Mouse (Mus musculus) hindbrain, postnatal 0 days (tissue): ENCODE results near the gene Myzap. TPM values are rescaled to one million over a fixed set of nuclear protein-coding genes. Genes with fewer than 3 reads are reported as not detected.

Experiments
- ATAC-seq: fragments of 200-750 bp; cut with Nextera tagmentation; 2 replicates; pipeline ENCODE4 v1.8.0; 2017; ENCODE audit warnings: mild to moderate bottlenecking, moderate TSS enrichment, moderate library complexity
- DNase-seq: peaks from one replicate; pipeline ENCODE4 v3.0.0-alpha.2; 2015; ENCODE audit warnings: low spot score
- H3K27ac ChIP-seq: fragments of 300-500 bp; sonication (generic); 2 replicates; pipeline ENCODE4 v1.5.1; 2014; ENCODE audit warnings: mild to moderate bottlenecking
- H3K27me3 ChIP-seq: fragments of 300-500 bp; sonication (generic); 2 replicates; pipeline ENCODE4 v1.6.1; 2014; ENCODE audit warnings: low read length, mixed read lengths; ENCODE audit not compliant: insufficient read depth
- H3K36me3 ChIP-seq: fragments of 300-500 bp; sonication (generic); 2 replicates; pipeline ENCODE4 v1.6.1; 2014; ENCODE audit warnings: low read length, mixed read lengths; ENCODE audit not compliant: insufficient read depth
- H3K4me1 ChIP-seq: fragments of 300-500 bp; sonication (generic); 2 replicates; pipeline ENCODE4 v1.6.1; 2014; ENCODE audit warnings: antibody characterized with exemption, low read length, mixed read lengths; ENCODE audit not compliant: insufficient read depth
- H3K4me2 ChIP-seq: fragments of 300-500 bp; sonication (generic); 2 replicates; pipeline ENCODE4 v1.6.1; 2014; ENCODE audit warnings: low read depth, mild to moderate bottlenecking, low read length, moderate library complexity, mixed read lengths
- H3K4me3 ChIP-seq: fragments of 300-500 bp; sonication (generic); 2 replicates; pipeline ENCODE4 v1.5.1; 2014; ENCODE audit warnings: low read length
- H3K9ac ChIP-seq: fragments of 300-500 bp; sonication (generic); replicated peaks from 2 replicates; pipeline ENCODE4 v1.6.1; 2014; ENCODE audit warnings: mild to moderate bottlenecking, low read length, moderate library complexity, mixed read lengths
- H3K9me3 ChIP-seq: fragments of 300-500 bp; sonication (generic); 2 replicates; pipeline ENCODE4 v1.6.1; 2016; ENCODE audit warnings: low read length, mixed read lengths
- CTCF ChIP-seq: IDR thresholded peaks from 2 replicates; pipeline ENCODE4 v1.5.1; 2016; ENCODE audit warnings: antibody characterized with exemption, control low read depth, low read depth
- WGBS: fragments of 180-500 bp; shearing (Covaris S2); extraction: QIAGEN DNeasy Blood & Tissue Kit; methylation state at CpG from one replicate; pipeline ENCODE4 v1.1.7; 2014; 5-methylcytosine and 5-hydroxymethylcytosine counted together
- polyA plus RNA-seq: library from polyadenylated mRNA; unstranded; fragments of >200 nt; fragmentation: Nextera tagmentation; extraction: Ambion mirVana; gene quantifications from 2 replicates; pipeline ENCODE4 v1.2.1, GENCODE M21; 2015
- total RNA-seq: library from RNA; depleted of rRNA; stranded (reverse); fragments of >200 nt; gene quantifications from 2 replicates; pipeline ENCODE4 v1.2.3, GENCODE M21; 2014; rRNA removed

The Myzap gene
- total and polyA plus RNA-seq, 2 experiments from 2014 or later: 1.3 to 1.9 TPM

DNA sequence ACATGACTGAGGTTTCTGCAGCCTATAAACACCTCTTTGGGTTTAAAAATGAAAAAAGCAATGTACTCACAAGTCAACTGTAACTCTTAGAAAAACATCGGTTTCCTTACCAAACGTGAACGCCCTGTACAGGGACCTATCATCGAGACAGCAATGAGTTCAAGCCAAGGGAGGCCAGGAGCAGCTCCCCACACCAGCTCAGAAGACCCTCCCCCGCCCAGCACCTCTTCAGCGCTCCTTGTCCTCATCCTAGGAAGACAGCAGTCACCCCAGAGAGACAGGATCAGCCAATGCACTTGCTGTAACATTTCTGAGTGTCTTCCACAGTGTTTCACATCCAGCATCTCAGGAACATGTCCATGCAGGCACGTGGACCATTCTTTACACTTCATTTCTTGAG, 113.6 kb downstream of the Myzap start:
- Histone ChIP-seq H3K27ac (no peak overlapping the region), H3K4me3 (no peak overlapping the region), H3K4me2 (no peak overlapping the region), H3K4me1 (no peaks in the 10 kb centered on the region), H3K36me3 (peaks cover 59% of the 10 kb centered on the region), H3K9me3 (no peaks in the 10 kb centered on the region), H3K9ac (no peak overlapping the region), H3K27me3 (no peaks in the 10 kb centered on the region)
- ATAC-seq: no peak
- TF ChIP-seq CTCF: no peak
- DNase-seq: no peak
- 96% methylated on average over 7 of the region's 7 CpGs for WGBS

DNA sequence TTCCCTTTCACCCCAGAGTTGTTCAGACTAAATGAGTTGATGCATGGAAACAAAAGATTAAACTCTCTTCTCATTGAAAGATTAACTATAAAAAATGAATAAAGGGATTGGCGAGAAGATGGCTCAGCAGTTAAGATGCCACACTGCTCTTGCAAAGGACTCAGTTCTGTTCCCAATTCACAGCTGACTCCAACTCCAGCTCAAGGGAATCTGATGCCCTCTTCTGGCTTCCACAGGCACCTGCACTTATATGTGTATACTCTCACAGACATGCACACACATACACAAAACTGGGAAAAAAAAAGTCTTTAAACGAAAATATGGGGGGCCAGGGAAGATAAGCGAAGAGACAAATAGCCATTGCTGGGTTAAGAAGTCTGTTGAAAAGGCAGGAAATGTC, 115.6 kb downstream of the Myzap start:
- Histone ChIP-seq H3K27me3 (no peaks in the 10 kb centered on the region), H3K4me2 (no peak overlapping the region), H3K9me3 (no peaks in the 10 kb centered on the region), H3K36me3 (peaks cover 43% of the 10 kb centered on the region), H3K4me3 (no peak overlapping the region), H3K4me1 (no peaks in the 10 kb centered on the region), H3K27ac (no peak overlapping the region), H3K9ac (no peak overlapping the region)
- DNase-seq (no peak), ATAC-seq (no peak)
- 97% methylated on average over 3 of the region's 3 CpGs for WGBS
- no peak for TF ChIP-seq CTCF

DNA sequence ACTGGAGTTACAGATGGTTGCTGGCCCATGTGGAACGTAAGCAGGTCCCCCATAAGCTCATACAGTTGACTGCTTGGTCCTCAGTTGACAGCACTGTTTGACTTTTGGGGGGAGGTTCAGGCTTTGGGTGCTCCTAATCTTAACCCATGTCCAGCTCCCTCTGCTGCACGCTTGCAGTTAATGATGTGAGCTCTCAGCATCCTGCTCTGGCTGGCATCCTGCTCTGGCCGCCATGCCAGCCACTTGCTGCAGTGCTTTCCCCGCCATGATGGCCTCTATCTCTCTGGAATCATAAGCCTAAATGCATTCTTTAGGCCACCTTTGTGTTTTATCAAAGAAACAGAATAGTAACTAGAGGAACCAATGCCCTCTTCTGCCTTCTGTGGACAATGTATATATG, 116.6 kb downstream of the Myzap start:
- H3K9me3 ChIP-seq: no peaks in the 10 kb centered on the region
- TF ChIP-seq CTCF: no peak
- no peak overlapping the region for H3K9ac ChIP-seq
- ATAC-seq (no peak), DNase-seq (no peak)
- H3K4me2 ChIP-seq: no peak overlapping the region
- WGBS: 94% methylated on average over 4 of the region's 4 CpGs
- H3K36me3 ChIP-seq: peaks cover 32% of the 10 kb centered on the region
- H3K4me1 ChIP-seq: no peaks in the 10 kb centered on the region
- no peak overlapping the region for H3K27ac ChIP-seq
- H3K27me3 ChIP-seq: no peaks in the 10 kb centered on the region
- no peak overlapping the region for H3K4me3 ChIP-seq

GRCm38 (mm10) chr9:71467434-71467833, 124.7 kb downstream of the Myzap start:
- TF ChIP-seq CTCF: no peak
- H3K4me3 ChIP-seq: no peak overlapping the region
- ATAC-seq (no peak), DNase-seq (no peak)
- WGBS: 68% methylated on average over 4 of the region's 4 CpGs
- no peak overlapping the region for H3K4me2 ChIP-seq
- H3K36me3 ChIP-seq: no peaks in the 10 kb centered on the region
- H3K9me3 ChIP-seq: no peaks in the 10 kb centered on the region
- no peaks in the 10 kb centered on the region for H3K27me3 ChIP-seq
- H3K9ac ChIP-seq: no peak overlapping the region
- no peak overlapping the region for H3K27ac ChIP-seq
- H3K4me1 ChIP-seq: no peaks in the 10 kb centered on the region

- peak; percentile 76 for TF ChIP-seq CTCF
- H3K4me2 ChIP-seq: no peak overlapping the region
- H3K27ac ChIP-seq: no peak overlapping the region
- no peak overlapping the region for H3K9ac ChIP-seq
- no peaks in the 10 kb centered on the region for H3K27me3 ChIP-seq
- ATAC-seq (no peak), DNase-seq (peak; percentile 69)
- no peaks in the 10 kb centered on the region for H3K4me1 ChIP-seq
- no peaks in the 10 kb centered on the region for H3K36me3 ChIP-seq
- no peaks in the 10 kb centered on the region for H3K9me3 ChIP-seq
- WGBS: 73% methylated on average over 3 of the region's 3 CpGs
- no peak overlapping the region for H3K4me3 ChIP-seq
Measured at GRCm38 (mm10) chr9:71466111-71466510, 126.0 kb downstream of the Myzap start.

DNA sequence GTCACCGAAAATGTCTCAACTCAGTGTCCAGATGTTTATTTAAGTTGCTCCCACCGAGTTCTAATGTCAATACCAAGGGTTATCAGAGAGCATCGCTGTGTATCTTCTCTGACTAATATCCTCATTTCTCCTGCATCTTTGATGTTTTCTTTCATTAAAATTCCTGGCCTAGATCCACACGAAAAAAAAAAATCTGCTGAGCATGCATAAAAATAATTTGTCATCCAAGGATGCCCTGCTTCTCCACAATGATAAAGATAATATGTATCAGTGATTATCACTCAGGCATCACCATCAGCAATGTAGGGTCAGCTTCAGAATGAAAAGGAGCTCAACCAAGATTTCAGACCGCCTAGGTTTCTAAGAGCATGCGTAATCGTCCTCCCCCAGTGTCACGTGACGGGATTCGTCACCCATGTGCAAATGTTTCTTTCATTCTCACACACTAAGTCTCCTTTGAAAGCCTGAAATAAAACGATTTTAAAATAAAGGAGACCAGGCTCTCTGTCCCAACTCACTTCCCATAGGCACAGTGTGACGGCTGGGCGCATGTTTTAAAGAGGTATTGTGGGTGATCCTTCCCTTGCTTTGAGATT, 129.0 kb downstream of the Myzap start:
- DNase-seq (no peak), ATAC-seq (no peak)
- Histone ChIP-seq H3K4me2 (no peak overlapping the region), H3K4me1 (no peaks in the 10 kb centered on the region), H3K27me3 (no peaks in the 10 kb centered on the region), H3K9ac (no peak overlapping the region), H3K9me3 (no peaks in the 10 kb centered on the region), H3K27ac (no peak overlapping the region), H3K4me3 (no peak overlapping the region), H3K36me3 (no peaks in the 10 kb centered on the region)
- TF ChIP-seq CTCF: no peak
- WGBS: 74% methylated on average over 13 of the region's 13 CpGs

DNA sequence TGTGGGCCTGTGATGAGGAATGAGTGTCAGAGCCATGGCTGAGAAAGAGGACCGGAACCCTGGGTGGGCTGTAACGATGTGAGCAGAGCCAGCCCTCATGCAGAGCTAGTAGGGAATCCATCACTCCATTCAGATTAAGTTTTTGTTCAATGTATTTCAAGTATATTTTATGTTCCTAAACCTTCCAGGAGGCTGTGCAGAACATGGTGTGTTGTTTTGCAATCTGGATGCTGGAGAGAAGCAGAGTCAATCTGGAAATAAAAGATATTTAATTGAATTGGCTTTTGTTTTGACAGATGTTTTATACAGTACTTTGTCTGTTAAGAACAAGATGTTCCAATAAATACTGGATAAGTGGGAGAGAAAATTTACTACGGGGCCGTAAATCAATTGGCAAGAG, 135.4 kb downstream of the Myzap start:
- no peaks in the 10 kb centered on the region for H3K9me3 ChIP-seq
- H3K4me2 ChIP-seq: no peak overlapping the region
- 92% methylated on average over 4 of the region's 4 CpGs for WGBS
- no peaks in the 10 kb centered on the region for H3K27me3 ChIP-seq
- no peak for DNase-seq
- ATAC-seq: no peak
- no peak overlapping the region for H3K27ac ChIP-seq
- H3K36me3 ChIP-seq: no peaks in the 10 kb centered on the region
- no peaks in the 10 kb centered on the region for H3K4me1 ChIP-seq
- H3K9ac ChIP-seq: no peak overlapping the region
- no peak for TF ChIP-seq CTCF
- H3K4me3 ChIP-seq: no peak overlapping the region

Other genes with a start within 250 kb of the Myzap start
- 187 and 814 TPM in 2 replicates for gene Polr2m, start 106.4 kb downstream of the Myzap start, total RNA-seq
- 291 and 293 TPM in 2 replicates for gene Polr2m, start 106.4 kb downstream of the Myzap start, polyA plus RNA-seq
- gene Cgnl1, start 179.2 kb upstream of the Myzap start, total RNA-seq: 7.6 and 9.8 TPM in 2 replicates
- gene Cgnl1, start 179.2 kb upstream of the Myzap start, polyA plus RNA-seq: 7.2 and 7.6 TPM in 2 replicates